Mouse (Mus musculus) stomach, postnatal 0 days (tissue): ENCODE data around the gene Trak1. TPM values are rescaled to one million over a fixed set of nuclear protein-coding genes. Genes with fewer than 3 reads are reported as not detected.

Source experiments
- ATAC-seq: fragments of 200-750 bp; cut with Nextera tagmentation; 2 replicates; pipeline ENCODE4 v1.8.0; 2017; ENCODE audit not compliant: low FRiP score, low TSS enrichment
- DNase-seq: peaks from one replicate; pipeline ENCODE4 v3.0.0-alpha.2; 2016; ENCODE audit warnings: low spot score
- H3K27ac ChIP-seq: fragments of 300-500 bp; sonication (generic); replicated peaks from 2 replicates; pipeline ENCODE4 v1.5.1; 2014; ENCODE audit warnings: mild to moderate bottlenecking, control low read depth
- H3K27me3 ChIP-seq: fragments of 300-500 bp; sonication (generic); 2 replicates; pipeline ENCODE4 v1.6.1; 2014; ENCODE audit warnings: low read length; ENCODE audit not compliant: control insufficient read depth, insufficient read depth
- H3K36me3 ChIP-seq: fragments of 300-500 bp; sonication (generic); 2 replicates; pipeline ENCODE4 v1.6.1; 2014; ENCODE audit warnings: low read length, mixed read lengths; ENCODE audit not compliant: control insufficient read depth, insufficient read depth
- H3K4me1 ChIP-seq: fragments of 300-500 bp; sonication (generic); replicated peaks from 2 replicates; pipeline ENCODE4 v1.6.1; 2014; ENCODE audit warnings: antibody characterized with exemption; ENCODE audit not compliant: control insufficient read depth, insufficient read depth
- H3K4me2 ChIP-seq: fragments of 300-500 bp; sonication (generic); replicated peaks from 2 replicates; pipeline ENCODE4 v1.6.1; 2014; ENCODE audit warnings: low read depth, mild to moderate bottlenecking, control low read depth, moderate library complexity
- H3K4me3 ChIP-seq: fragments of 300-500 bp; sonication (generic); 2 replicates; pipeline ENCODE4 v1.5.1; 2014; ENCODE audit warnings: low read depth, low read length, control low read depth
- H3K9ac ChIP-seq: fragments of 300-500 bp; sonication (generic); 2 replicates; pipeline ENCODE4 v1.6.1; 2014; ENCODE audit warnings: mild to moderate bottlenecking, low read length, control low read depth, mixed read lengths
- H3K9me3 ChIP-seq: fragments of 300-500 bp; sonication (generic); 2 replicates; pipeline ENCODE4 v1.6.1; 2016; ENCODE audit warnings: low read length; ENCODE audit not compliant: control insufficient read depth
- CTCF ChIP-seq: IDR thresholded peaks from 2 replicates; pipeline ENCODE4 v1.5.1; 2016; ENCODE audit warnings: antibody characterized with exemption, low read depth, mild to moderate bottlenecking, moderate library complexity
- EP300 ChIP-seq: optimal IDR thresholded peaks from 2 replicates; pipeline ENCODE3; 2016; ENCODE audit warnings: antibody characterized with exemption
- WGBS: fragments of 180-500 bp; shearing (Covaris S2); extraction: QIAGEN DNeasy Blood & Tissue Kit; methylation state at CpG from one replicate; pipeline ENCODE4 v1.1.7; 2014; 5-methylcytosine and 5-hydroxymethylcytosine counted together
- polyA plus RNA-seq: library from polyadenylated mRNA; unstranded; fragments of >200 nt; fragmentation: Nextera tagmentation; extraction: Ambion mirVana; gene quantifications from 2 replicates; pipeline ENCODE4 v1.2.1, GENCODE M21; 2015

Trak1 gene
- polyA plus RNA-seq, 1 experiment from 2014 or later, result 24.0 TPM

GRCm38 (mm10) chr9:121310501-121310900, 13.2 kb downstream of the Trak1 start:
- DNase-seq, result no peak
- Histone ChIP-seq H3K4me3 (no peak overlapping the region), H3K36me3 (no peaks in the 10 kb centered on the region), H3K9ac (no peak overlapping the region), H3K4me2 (no peak overlapping the region), H3K27ac (no peak overlapping the region), H3K27me3 (no peaks in the 10 kb centered on the region), H3K9me3 (no peaks in the 10 kb centered on the region), H3K4me1 (peaks cover 10% of the 10 kb centered on the region; the same call in 1 of the 2 replicates)
- ATAC-seq, result no peak
- 70% methylated on average over 7 of the region's 7 CpGs for WGBS
- TF ChIP-seq EP300, result no peak
- no peak for TF ChIP-seq CTCF

GRCm38 (mm10) chr9:121311846-121312236, 14.5 kb downstream of the Trak1 start:
- Histone ChIP-seq H3K9me3 (no peaks in the 10 kb centered on the region), H3K4me1 (peaks cover 16% of the 10 kb centered on the region; the same call in 1 of the 2 replicates), H3K36me3 (no peaks in the 10 kb centered on the region), H3K9ac (no peak overlapping the region), H3K4me2 (no peak overlapping the region), H3K27ac (no peak overlapping the region), H3K27me3 (no peaks in the 10 kb centered on the region), H3K4me3 (no peak overlapping the region)
- 51% methylated on average over 6 of the region's 6 CpGs for WGBS
- TF ChIP-seq CTCF, result no peak
- no peak for TF ChIP-seq EP300
- no peak for DNase-seq
- ATAC-seq, result no peak

GRCm38 (mm10) chr9:121312237-121312891, 15.1 kb downstream of the Trak1 start:
- no peaks in the 10 kb centered on the region for H3K9me3 ChIP-seq
- H3K4me3 ChIP-seq, result no peak overlapping the region
- H3K9ac ChIP-seq, result no peak overlapping the region
- no peak for ATAC-seq
- no peaks in the 10 kb centered on the region for H3K36me3 ChIP-seq
- no peak for DNase-seq
- peaks cover 20% of the 10 kb centered on the region for H3K4me1 ChIP-seq
- TF ChIP-seq CTCF (no peak), EP300 (no peak)
- WGBS, result 45% methylated on average over 10 of the region's 10 CpGs
- no peak overlapping the region for H3K4me2 ChIP-seq
- 0 out of 2 replicates have a peak overlapping the region, but pooled peaks have one; percentile 18 for H3K27ac ChIP-seq
- H3K27me3 ChIP-seq, result no peaks in the 10 kb centered on the region

GRCm38 (mm10) chr9:121313656-121314374, 16.5 kb downstream of the Trak1 start:
- Histone ChIP-seq H3K27ac (peak overlapping the region; percentile 95), H3K4me1 (peaks cover 20% of the 10 kb centered on the region), H3K36me3 (no peaks in the 10 kb centered on the region), H3K4me3 (peak overlapping the region; percentile 31), H3K9ac (peak overlapping the region; percentile 56), H3K27me3 (no peaks in the 10 kb centered on the region), H3K9me3 (no peaks in the 10 kb centered on the region), H3K4me2 (peak overlapping the region; percentile 73)
- 3% methylated on average over 21 of the region's 21 CpGs for WGBS
- ATAC-seq, result peak; percentile 82
- peak; percentile 83 for DNase-seq
- TF ChIP-seq CTCF, result no peak
- no peak for TF ChIP-seq EP300

- H3K36me3 ChIP-seq, result no peaks in the 10 kb centered on the region
- H3K4me1 ChIP-seq, result peaks cover 20% of the 10 kb centered on the region
- TF ChIP-seq CTCF (no peak), EP300 (no peak)
- H3K9ac ChIP-seq, result peak overlapping the region; percentile 56; the same call in 1 of the 2 replicates
- ATAC-seq (peak; percentile 49), DNase-seq (peak; percentile 55)
- H3K27ac ChIP-seq, result peak overlapping the region; percentile 95
- no peaks in the 10 kb centered on the region for H3K9me3 ChIP-seq
- no peaks in the 10 kb centered on the region for H3K27me3 ChIP-seq
- 2% methylated on average over 14 of the region's 14 CpGs for WGBS
- peak overlapping the region; percentile 31 for H3K4me3 ChIP-seq
- H3K4me2 ChIP-seq, result peak overlapping the region; percentile 73
These were observed 17.3 kb downstream of the Trak1 start for GRCm38 (mm10) chr9:121314541-121315152.
